18 mouse cellular contexts compared by ENCODE assay signal in the genomic region with DNA sequence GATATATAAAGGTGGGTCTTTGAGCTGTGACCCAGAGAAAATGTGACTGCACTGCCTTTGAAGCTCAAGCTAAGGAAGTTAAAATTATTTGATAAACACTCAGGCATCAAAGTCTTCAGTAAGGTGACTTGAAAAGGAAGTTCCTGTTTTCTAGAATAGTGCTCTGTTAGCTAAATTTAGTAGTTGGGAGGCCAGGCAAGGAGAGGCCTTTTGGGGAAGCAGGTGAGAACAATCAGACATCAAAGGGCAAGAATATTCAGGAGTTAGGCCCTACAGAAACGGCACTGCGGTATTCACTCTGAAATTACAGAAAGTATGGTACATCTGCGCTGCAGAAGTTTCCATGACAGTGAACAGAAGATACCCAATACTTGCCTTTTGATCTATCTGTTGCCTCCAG. TPM values are rescaled to one million over a fixed set of nuclear protein-coding genes. Genes with fewer than 3 reads are reported as not detected.
DNase-seq lines count a peak whose midpoint lies in the region; ATAC-seq and TF ChIP-seq lines count a peak whose summit lies in the region.
"Had no signal": no experiment of that assay in that cellular context is flagged by ENCODE, and none has a peak within 500 bp of the region (broad histone marks: within the 10 kb centered on the region; RNA-seq: fewer than 3 reads in every experiment).

No protein-coding gene starts in this region.

- TF ChIP-seq CTCF in spleen, adult 2 months (IDR thresholded peaks at IDR 0.05; ENCODE audit: extremely low read depth, insufficient read depth, insufficient read length, insufficient replicate concordance): no peak

- H3K27me3 ChIP-seq in spleen, adult 2 months (ENCODE audit: control insufficient read depth, insufficient read depth, low read length): no peaks in the 10 kb centered on the region
- H3K27me3 ChIP-seq: limb, embryonic 15.5 days; neural tube, embryonic 15.5 days had no signal

- peak overlapping the region; percentile 60 for H3K27ac ChIP-seq in spleen, adult 2 months (ENCODE audit: insufficient read depth, low read length)
- H3K27ac ChIP-seq: hindbrain, embryonic 10.5 days; limb, embryonic 15.5 days; macrophage; neural tube, embryonic 15.5 days had no signal

- DNase-seq in spleen, adult 2 months (ENCODE audit: low read depth in 1 of 2, low spot score in 2 of 2): peak in 1 of 2 experiments; percentile 23
- no peak for DNase-seq in spleen, postnatal 14 days (ENCODE audit: low spot score in 2 of 2)
- DNase-seq in T-cell, adult 2 months (ENCODE audit: low spot score): peak; percentile 46
- DNase-seq in thymus, postnatal 4 days: peak; percentile 16
- no peak for DNase-seq in layer of hippocampus, postnatal 14 days (ENCODE audit: low spot score in 2 of 2)
- no peak for DNase-seq in Muller cell, postnatal 12 days (ENCODE audit: inconsistent ontology term)
- DNase-seq in cerebellum, postnatal 4 days (ENCODE audit: low spot score in 2 of 2): no peak
- DNase-seq: adrenal gland, postnatal 25 days; gastrocnemius, postnatal 14 days; kidney, postnatal 14 days; lung, adult 2 months had no signal

- peaks cover 7% of the 10 kb centered on the region; the same call in 1 of the 2 replicates for H3K4me1 ChIP-seq in spleen, adult 2 months (ENCODE audit: control insufficient read depth, insufficient read depth, insufficient read length)
- H3K4me1 ChIP-seq: hindbrain, embryonic 10.5 days; limb, embryonic 15.5 days; neural tube, embryonic 15.5 days had no signal

- H3K4me3 ChIP-seq in spleen, adult 2 months (ENCODE audit: extremely low read depth, insufficient read depth, insufficient read length): no peak overlapping the region
- H3K4me3 ChIP-seq: hindbrain, embryonic 10.5 days; limb, embryonic 15.5 days; neural tube, embryonic 15.5 days had no signal

- H3K36me3 ChIP-seq in spleen, adult 2 months (ENCODE audit: control insufficient read depth, insufficient read depth, low read length): no peaks in the 10 kb centered on the region; the same call in 1 of the 2 replicates
- H3K36me3 ChIP-seq: hindbrain, embryonic 10.5 days; limb, embryonic 15.5 days; neural tube, embryonic 15.5 days had no signal

- WGBS in spleen, adult 2 months: 22% methylated on average over 3 of the region's 3 CpGs

- ATAC-seq in megakaryocyte progenitor cell, adult 5-6 weeks (replicated peaks; ENCODE audit: poor library complexity): peak; percentile 27; the same call in 1 of the 2 replicates
- ATAC-seq: intestine, embryonic 16.5 days had no signal

- no peak for TF ChIP-seq POLR2A in spleen, adult 2 months (IDR thresholded peaks at IDR 0.05; ENCODE audit: low read depth, low read length)

RNA-seq across cellular contexts. Expression of a gene that starts 34.5 kb away (rescaled TPM):
- polyA plus RNA-seq in spleen, adult 2 months (2012; rRNA removed): 7.6 and 8.8 TPM in 2 replicates
- total RNA-seq in megakaryocyte progenitor cell, adult 5-6 weeks (2015): 37.6 and 41.7 TPM in 2 replicates
- 31.6 and 47.6 TPM in 2 replicates for total RNA-seq in megakaryocyte progenitor cell, adult 5-6 weeks (2017)
- 10 to 100 TPM; 64.7 to 65.9 TPM for total RNA-seq in layer of hippocampus, postnatal 14 days (2021)

RNA-seq across cellular contexts. Expression of a gene that starts 40.3 kb away (rescaled TPM):
- not detected in 2 replicates for polyA plus RNA-seq in spleen, adult 2 months (2012; rRNA removed)
- total RNA-seq in megakaryocyte progenitor cell, adult 5-6 weeks (2015): not detected in 2 replicates
- total RNA-seq in megakaryocyte progenitor cell, adult 5-6 weeks (2017): not detected in 2 replicates
- not detected for total RNA-seq in layer of hippocampus, postnatal 14 days (2021)
- total RNA-seq: adrenal gland, postnatal 25 days; gastrocnemius, postnatal 14 days; midbrain, postnatal 0 days had no signal
- polyA plus RNA-seq: hindbrain, embryonic 10.5 days; intestine, embryonic 16.5 days; limb, embryonic 15.5 days; lung, adult 2 months; macrophage; midbrain, postnatal 0 days; neural tube, embryonic 15.5 days had no signal

RNA-seq across cellular contexts. Expression of a gene that starts 52.7 kb away (rescaled TPM):
- 1.2 and 1.5 TPM in 2 replicates for polyA plus RNA-seq in spleen, adult 2 months (2012; rRNA removed)
- 3.3 and 16.3 TPM in 2 replicates for total RNA-seq in megakaryocyte progenitor cell, adult 5-6 weeks (2015)
- total RNA-seq in megakaryocyte progenitor cell, adult 5-6 weeks (2017): 5.1 and 8.4 TPM in 2 replicates
- 10 to 100 TPM; 15.2 to 16.5 TPM for total RNA-seq in layer of hippocampus, postnatal 14 days (2021)

Comparison
In these comparisons a context has a peak if more than half of its experiments do, and no peak if none do; other contexts are left out.
1. DNase-seq: peak in T-cell, adult 2 months (single experiment) and thymus, postnatal 4 days (single experiment); none in spleen, postnatal 14 days (0 of 2), layer of hippocampus, postnatal 14 days (0 of 2), Muller cell, postnatal 12 days (single experiment) and cerebellum, postnatal 4 days (0 of 2).